Mouse (Mus musculus) heart, adult 2 months (tissue): Measurements from ENCODE around the gene Sacm1l.

Experiments
- CTCF ChIP-seq: fragments of 200-600 bp; IDR thresholded peaks from 2 replicates; pipeline ENCODE4 v1.8.1; 2022; ENCODE audit warnings: antibody characterized with exemption, mild to moderate bottlenecking, moderate library complexity
- EP300 ChIP-seq: fragments of 200-500 bp; IDR thresholded peaks from 2 replicates; pipeline ENCODE4 v1.6.1; 2011; ENCODE audit warnings: low read depth, low read length, control low read depth; ENCODE audit not compliant: insufficient read depth
- POLR2A ChIP-seq: fragments of 200-500 bp; IDR thresholded peaks from 2 replicates; pipeline ENCODE4 v1.6.1; 2011; ENCODE audit warnings: mild to moderate bottlenecking, low read depth, low read length, control low read depth; ENCODE audit not compliant: insufficient read depth

- TF ChIP-seq CTCF = no peak
- TF ChIP-seq POLR2A = no peak
- no peak for TF ChIP-seq EP300
Observed at GRCm38 (mm10) chr9:123632993-123633392, 103.4 kb downstream of the Sacm1l start.
